Mouse (Mus musculus) right cerebral cortex, postnatal 36 days (tissue): Measurements from ENCODE around the gene Fosl2.

Experiments
- DNase-seq, 2 experiments: peaks; one replicate each; pipeline ENCODE4 v3.0.0; 2022; ENCODE audit warnings: low spot score in 2 of 2, mixed read lengths in 1 of 2

The Fosl2 gene

GRCm38 (mm10) chr5:32135336-32136206 lies at the start of gene Fosl2:
Fosl2 (plus strand) TSS chr5:32135801.
- DNase-seq: peak; percentile 91 to 94

GRCm38 (mm10) chr5:32085971-32086370 lies 49.6 kb upstream of the Fosl2 start:
- no peak for DNase-seq

- no peak for DNase-seq
Observed at GRCm38 (mm10) chr5:32086526-32087090, 49.0 kb upstream of the Fosl2 start.

GRCm38 (mm10) chr5:32089481-32089880 lies 46.1 kb upstream of the Fosl2 start:
- no peak for DNase-seq

GRCm38 (mm10) chr5:32092281-32092680 lies 43.3 kb upstream of the Fosl2 start:
- DNase-seq: no peak

- no peak for DNase-seq
Observed at GRCm38 (mm10) chr5:32098691-32099090, 36.9 kb upstream of the Fosl2 start.

- no peak for DNase-seq
Observed at GRCm38 (mm10) chr5:32102484-32102883, 33.1 kb upstream of the Fosl2 start.

- no peak for DNase-seq
Observed at GRCm38 (mm10) chr5:32102971-32103431, 32.6 kb upstream of the Fosl2 start.

- no peak for DNase-seq
Observed at GRCm38 (mm10) chr5:32103545-32103944, 32.1 kb upstream of the Fosl2 start.

GRCm38 (mm10) chr5:32104119-32104990 lies 31.2 kb upstream of the Fosl2 start:
- DNase-seq: no peak

GRCm38 (mm10) chr5:32106473-32107140 lies 29.0 kb upstream of the Fosl2 start:
- no peak for DNase-seq

- no peak for DNase-seq
Observed at GRCm38 (mm10) chr5:32110651-32111050, 24.9 kb upstream of the Fosl2 start.

GRCm38 (mm10) chr5:32112206-32112916 lies 23.2 kb upstream of the Fosl2 start:
- no peak for DNase-seq

- DNase-seq: no peak
Observed at GRCm38 (mm10) chr5:32120901-32121376, 14.7 kb upstream of the Fosl2 start.

- DNase-seq: no peak
Observed at GRCm38 (mm10) chr5:32121936-32122335, 13.7 kb upstream of the Fosl2 start.

- DNase-seq: no peak
Observed at GRCm38 (mm10) chr5:32122363-32122762, 13.2 kb upstream of the Fosl2 start.

GRCm38 (mm10) chr5:32124957-32125356 lies 10.6 kb upstream of the Fosl2 start:
- DNase-seq: no peak

- DNase-seq: no peak
Observed at GRCm38 (mm10) chr5:32127226-32127625, 8.4 kb upstream of the Fosl2 start.

GRCm38 (mm10) chr5:32127927-32128326 lies 7.7 kb upstream of the Fosl2 start:
- DNase-seq: no peak

GRCm38 (mm10) chr5:32132971-32133501 lies 2.6 kb upstream of the Fosl2 start:
- peak; percentile 54 for DNase-seq
